Mouse (Mus musculus) brain, embryonic 14.5 days (tissue): ENCODE results near the gene Hcn1.

Source experiments
- CTCF ChIP-seq: fragments of 200-500 bp; IDR thresholded peaks from 2 replicates; pipeline ENCODE4 v1.5.1; 2012; ENCODE audit warnings: inconsistent platforms, mild to moderate bottlenecking, moderate library complexity, borderline replicate concordance; ENCODE audit not compliant: insufficient read depth, insufficient read length; ENCODE audit errors: extremely low read depth
- POLR2A ChIP-seq: fragments of 200-500 bp; IDR thresholded peaks from 2 replicates; pipeline ENCODE4 v1.6.1; 2012; ENCODE audit warnings: mild to moderate bottlenecking, inconsistent platforms, borderline replicate concordance; ENCODE audit not compliant: poor library complexity, insufficient read depth, insufficient read length, severe bottlenecking; ENCODE audit errors: extremely low read depth

- TF ChIP-seq CTCF (no peak), POLR2A (no peak)
Observed at GRCm38 (mm10) chr13:117594494-117595182, 7.5 kb upstream of the Hcn1 start.
